Mouse (Mus musculus): Measurements from ENCODE around the gene C8g. TPM values are rescaled to one million over a fixed set of nuclear protein-coding genes. Genes with fewer than 3 reads are reported as not detected.

The C8g gene
- polyA plus RNA-seq, 1 experiment from 2014 or later, result 6.8 TPM

Other genes starting within 250 kb of the C8g start
- gene Tmem203, start 246.3 kb downstream of the C8g start, polyA plus RNA-seq (2014; fragmentation: Nextera tagmentation; extraction: Ambion mirVana), result 11.0 and 11.2 TPM in 2 replicates
- 11.5 and 12.3 TPM in 2 replicates for gene Tprn, start 239.1 kb downstream of the C8g start, polyA plus RNA-seq (2014; fragmentation: Nextera tagmentation; extraction: Ambion mirVana)
- gene Ssna1, start 229.3 kb downstream of the C8g start, polyA plus RNA-seq (2014; fragmentation: Nextera tagmentation; extraction: Ambion mirVana), result 177 and 182 TPM in 2 replicates
- 110 and 116 TPM in 2 replicates for gene Anapc2, start 229.2 kb downstream of the C8g start, polyA plus RNA-seq (2014; fragmentation: Nextera tagmentation; extraction: Ambion mirVana)
- gene Tmem210, start 213.6 kb downstream of the C8g start, polyA plus RNA-seq (2014; fragmentation: Nextera tagmentation; extraction: Ambion mirVana), result not detected in 2 replicates
- gene Lrrc26, start 211.8 kb downstream of the C8g start, polyA plus RNA-seq (2014; fragmentation: Nextera tagmentation; extraction: Ambion mirVana), result 0.45 TPM in 1 of 2 replicates, not detected in the other
- 60.8 and 89.4 TPM in 2 replicates for gene Grin1, start 182.5 kb downstream of the C8g start, polyA plus RNA-seq (2014; fragmentation: Nextera tagmentation; extraction: Ambion mirVana)
- 59.9 and 85.5 TPM in 2 replicates for gene Man1b1, start 169.4 kb downstream of the C8g start, polyA plus RNA-seq (2014; fragmentation: Nextera tagmentation; extraction: Ambion mirVana)
- 23.9 and 27.1 TPM in 2 replicates for gene Dpp7, start 145.4 kb downstream of the C8g start, polyA plus RNA-seq (2014; fragmentation: Nextera tagmentation; extraction: Ambion mirVana)
- gene Uap1l1, start 136.0 kb downstream of the C8g start, polyA plus RNA-seq (2014; fragmentation: Nextera tagmentation; extraction: Ambion mirVana), result 4.6 and 5.2 TPM in 2 replicates
- 6.9 and 7.8 TPM in 2 replicates for gene Sapcd2, start 129.4 kb downstream of the C8g start, polyA plus RNA-seq (2014; fragmentation: Nextera tagmentation; extraction: Ambion mirVana)
- 1.6 and 10.6 TPM in 2 replicates for gene Entpd2, start 105.8 kb downstream of the C8g start, polyA plus RNA-seq (2014; fragmentation: Nextera tagmentation; extraction: Ambion mirVana)
- 397 and 496 TPM in 2 replicates for gene Npdc1, start 102.4 kb downstream of the C8g start, polyA plus RNA-seq (2014; fragmentation: Nextera tagmentation; extraction: Ambion mirVana)
- 0.17 and 0.23 TPM in 2 replicates for gene Fut7, start 78.5 kb downstream of the C8g start, polyA plus RNA-seq (2014; fragmentation: Nextera tagmentation; extraction: Ambion mirVana)
- gene Abca2, start 73.0 kb downstream of the C8g start, polyA plus RNA-seq (2014; fragmentation: Nextera tagmentation; extraction: Ambion mirVana), result 16.2 and 17.0 TPM in 2 replicates
- gene Clic3, start 44.9 kb downstream of the C8g start, polyA plus RNA-seq (2014; fragmentation: Nextera tagmentation; extraction: Ambion mirVana), result 1.5 and 2.4 TPM in 2 replicates
- gene Paxx, start 40.6 kb downstream of the C8g start, polyA plus RNA-seq (2014; fragmentation: Nextera tagmentation; extraction: Ambion mirVana), result 94.5 and 124 TPM in 2 replicates
- 5.6 and 87.6 TPM in 2 replicates for gene Ptgds, start 31.7 kb downstream of the C8g start, polyA plus RNA-seq (2014; fragmentation: Nextera tagmentation; extraction: Ambion mirVana)
- not detected in 2 replicates for gene Lcn12, start 7.8 kb downstream of the C8g start, polyA plus RNA-seq (2014; fragmentation: Nextera tagmentation; extraction: Ambion mirVana)
- gene Fbxw5, start 969 bp downstream of the C8g start, polyA plus RNA-seq (2014; fragmentation: Nextera tagmentation; extraction: Ambion mirVana), result 124 and 137 TPM in 2 replicates
- gene Traf2, start 45.2 kb upstream of the C8g start, polyA plus RNA-seq (2014; fragmentation: Nextera tagmentation; extraction: Ambion mirVana), result 12.6 and 14.8 TPM in 2 replicates
- 373 and 390 TPM in 2 replicates for gene Edf1, start 56.1 kb upstream of the C8g start, polyA plus RNA-seq (2014; fragmentation: Nextera tagmentation; extraction: Ambion mirVana)
- 2.2 and 2.3 TPM in 2 replicates for gene Mamdc4, start 73.1 kb upstream of the C8g start, polyA plus RNA-seq (2014; fragmentation: Nextera tagmentation; extraction: Ambion mirVana)
- gene Phpt1, start 73.5 kb upstream of the C8g start, polyA plus RNA-seq (2014; fragmentation: Nextera tagmentation; extraction: Ambion mirVana), result 184 and 209 TPM in 2 replicates
- gene Ajm1, start 80.0 kb upstream of the C8g start, polyA plus RNA-seq (2014; fragmentation: Nextera tagmentation; extraction: Ambion mirVana), result 8.1 and 13.3 TPM in 2 replicates
- 64.2 and 66.6 TPM in 2 replicates for gene Rabl6, start 106.8 kb upstream of the C8g start, polyA plus RNA-seq (2014; fragmentation: Nextera tagmentation; extraction: Ambion mirVana)
- gene Ccdc183, start 116.0 kb upstream of the C8g start, polyA plus RNA-seq (2014; fragmentation: Nextera tagmentation; extraction: Ambion mirVana), result 0.33 and 0.43 TPM in 2 replicates
- gene Tmem141, start 120.3 kb upstream of the C8g start, polyA plus RNA-seq (2014; fragmentation: Nextera tagmentation; extraction: Ambion mirVana), result 48.5 and 55.3 TPM in 2 replicates
- gene Fcna, start 126.3 kb upstream of the C8g start, polyA plus RNA-seq (2014; fragmentation: Nextera tagmentation; extraction: Ambion mirVana), result 0.63 and 3.3 TPM in 2 replicates
- gene Lcn8, start 151.4 kb upstream of the C8g start, polyA plus RNA-seq (2014; fragmentation: Nextera tagmentation; extraction: Ambion mirVana), result not detected in 2 replicates
- gene Lcn5, start 156.2 kb upstream of the C8g start, polyA plus RNA-seq (2014; fragmentation: Nextera tagmentation; extraction: Ambion mirVana), result not detected in 2 replicates
- gene Lcn6, start 175.1 kb upstream of the C8g start, polyA plus RNA-seq (2014; fragmentation: Nextera tagmentation; extraction: Ambion mirVana), result not detected in 2 replicates
- not detected in 2 replicates for gene Lcn10, start 181.0 kb upstream of the C8g start, polyA plus RNA-seq (2014; fragmentation: Nextera tagmentation; extraction: Ambion mirVana)
- not detected in 2 replicates for gene Obp2a, start 198.3 kb upstream of the C8g start, polyA plus RNA-seq (2014; fragmentation: Nextera tagmentation; extraction: Ambion mirVana)
- gene Bmyc, start 205.0 kb upstream of the C8g start, polyA plus RNA-seq (2014; fragmentation: Nextera tagmentation; extraction: Ambion mirVana), result 138 and 160 TPM in 2 replicates
- gene Obp2b, start 235.3 kb upstream of the C8g start, polyA plus RNA-seq (2014; fragmentation: Nextera tagmentation; extraction: Ambion mirVana), result not detected in 2 replicates

Data from neural tube, embryonic 14.5 days (tissue).